Mouse (Mus musculus) heart, embryonic 15.5 days (tissue): ENCODE measurements at regions not wholly inside any gene's neighbourhood (a gene's known extent, or its start where the extent isn't known, plus 50 kb on each side); places are given as distances from the start of the nearest gene placed in this dataset.
A peak's percentile ranks its signal among the peaks of the same experiment; 100 is the strongest.

Experiments
- ATAC-seq: fragments of 200-750 bp; cut with Nextera tagmentation; replicated peaks from 2 replicates; pipeline ENCODE4 v1.8.0; 2017; ENCODE audit warnings: low read depth, moderate TSS enrichment; ENCODE audit not compliant: insufficient number of reproducible peaks, insufficient read depth, low FRiP score
- H3K27ac ChIP-seq: fragments of 300-500 bp; sonication (generic); 2 replicates; pipeline ENCODE4 v1.5.1; 2015; ENCODE audit warnings: mild to moderate bottlenecking, inconsistent platforms
- H3K27me3 ChIP-seq: fragments of 300-500 bp; sonication (generic); 2 replicates; pipeline ENCODE4 v1.6.1; 2015; ENCODE audit warnings: inconsistent platforms
- H3K36me3 ChIP-seq: fragments of 300-500 bp; sonication (generic); 2 replicates; pipeline ENCODE4 v1.6.1; 2015; ENCODE audit warnings: mild to moderate bottlenecking, inconsistent platforms
- H3K4me1 ChIP-seq: fragments of 300-500 bp; sonication (generic); replicated peaks from 2 replicates; pipeline ENCODE4 v1.6.1; 2015; ENCODE audit warnings: inconsistent platforms
- H3K4me2 ChIP-seq: fragments of 300-500 bp; sonication (generic); 2 replicates; pipeline ENCODE4 v1.6.1; 2015; ENCODE audit warnings: inconsistent platforms, mild to moderate bottlenecking, moderate library complexity
- H3K4me3 ChIP-seq: fragments of 300-500 bp; sonication (generic); 2 replicates; pipeline ENCODE4 v1.5.1; 2015; ENCODE audit warnings: mild to moderate bottlenecking, inconsistent platforms
- H3K9ac ChIP-seq: fragments of 300-500 bp; sonication (generic); 2 replicates; pipeline ENCODE4 v1.6.1; 2015; ENCODE audit warnings: mild to moderate bottlenecking, inconsistent platforms
- H3K9me3 ChIP-seq: fragments of 300-500 bp; sonication (generic); replicated peaks from 2 replicates; pipeline ENCODE4 v1.6.1; 2016; ENCODE audit warnings: inconsistent platforms
- WGBS: fragments of 180-500 bp; shearing (Covaris S2); methylation state at CpG from one replicate; pipeline ENCODE4 v1.1.7; 2015; ENCODE audit warnings: mixed read lengths; 5-methylcytosine and 5-hydroxymethylcytosine counted together

DNA sequence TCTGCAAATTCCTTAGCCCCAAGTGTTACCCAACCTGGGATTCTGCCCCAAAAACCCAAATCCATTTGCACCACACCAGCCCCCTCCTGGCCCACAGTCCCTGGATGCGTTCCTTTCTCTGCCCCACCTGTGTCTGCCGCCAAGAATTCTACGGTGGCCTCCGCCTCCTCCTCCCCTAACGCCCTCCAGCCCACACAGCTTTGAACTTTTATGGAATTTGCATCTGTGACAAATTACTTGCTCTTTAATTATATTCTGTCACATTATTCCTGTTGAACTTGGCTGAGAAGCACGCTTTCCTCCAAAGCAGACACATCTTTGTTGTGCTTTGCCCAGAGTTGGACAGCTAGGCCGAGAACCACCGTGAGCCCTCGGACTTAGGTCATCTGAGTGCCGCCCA is 131.8 kb upstream of the Cops8 start:
- no peak overlapping the region for H3K27ac ChIP-seq

DNA sequence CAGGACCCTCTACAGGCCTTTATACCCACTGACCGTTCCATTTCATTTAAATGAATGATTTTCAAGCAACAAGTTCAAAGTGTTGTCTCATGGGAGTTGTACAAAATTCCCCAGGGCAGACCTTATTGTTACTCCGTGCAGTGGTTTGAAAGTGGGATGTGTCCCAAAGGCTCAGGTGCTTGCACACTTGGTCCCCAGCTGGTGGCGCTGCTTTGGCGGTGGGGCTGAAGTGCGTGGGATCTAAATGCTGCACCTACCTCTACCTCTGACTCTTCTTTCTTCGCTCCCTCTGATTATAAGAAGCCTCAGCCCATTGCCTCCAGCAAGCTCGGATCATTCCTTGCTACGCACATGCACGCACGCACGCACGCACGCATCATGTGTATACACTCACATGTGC is 131.0 kb upstream of the Cops8 start:
- no peaks in the 10 kb centered on the region for H3K9me3 ChIP-seq
- H3K27ac ChIP-seq, result no peak overlapping the region
- no peaks in the 10 kb centered on the region for H3K36me3 ChIP-seq
- no peak for ATAC-seq
- no peak overlapping the region for H3K9ac ChIP-seq
- WGBS, result 89% methylated on average over 13 of the region's 13 CpGs
- no peaks in the 10 kb centered on the region for H3K4me1 ChIP-seq
- H3K27me3 ChIP-seq, result no peaks in the 10 kb centered on the region
- no peak overlapping the region for H3K4me2 ChIP-seq
- no peak overlapping the region for H3K4me3 ChIP-seq

More for the DNA sequence above, 131.8 kb upstream of the Cops8 start:
- WGBS, result 63% methylated on average over 10 of the region's 10 CpGs
- H3K4me3 ChIP-seq, result no peak overlapping the region
- H3K9ac ChIP-seq, result no peak overlapping the region
- no peaks in the 10 kb centered on the region for H3K4me1 ChIP-seq
- H3K4me2 ChIP-seq, result no peak overlapping the region
- H3K27me3 ChIP-seq, result no peaks in the 10 kb centered on the region
- H3K36me3 ChIP-seq, result no peaks in the 10 kb centered on the region
- ATAC-seq, result no peak
- no peaks in the 10 kb centered on the region for H3K9me3 ChIP-seq

DNA sequence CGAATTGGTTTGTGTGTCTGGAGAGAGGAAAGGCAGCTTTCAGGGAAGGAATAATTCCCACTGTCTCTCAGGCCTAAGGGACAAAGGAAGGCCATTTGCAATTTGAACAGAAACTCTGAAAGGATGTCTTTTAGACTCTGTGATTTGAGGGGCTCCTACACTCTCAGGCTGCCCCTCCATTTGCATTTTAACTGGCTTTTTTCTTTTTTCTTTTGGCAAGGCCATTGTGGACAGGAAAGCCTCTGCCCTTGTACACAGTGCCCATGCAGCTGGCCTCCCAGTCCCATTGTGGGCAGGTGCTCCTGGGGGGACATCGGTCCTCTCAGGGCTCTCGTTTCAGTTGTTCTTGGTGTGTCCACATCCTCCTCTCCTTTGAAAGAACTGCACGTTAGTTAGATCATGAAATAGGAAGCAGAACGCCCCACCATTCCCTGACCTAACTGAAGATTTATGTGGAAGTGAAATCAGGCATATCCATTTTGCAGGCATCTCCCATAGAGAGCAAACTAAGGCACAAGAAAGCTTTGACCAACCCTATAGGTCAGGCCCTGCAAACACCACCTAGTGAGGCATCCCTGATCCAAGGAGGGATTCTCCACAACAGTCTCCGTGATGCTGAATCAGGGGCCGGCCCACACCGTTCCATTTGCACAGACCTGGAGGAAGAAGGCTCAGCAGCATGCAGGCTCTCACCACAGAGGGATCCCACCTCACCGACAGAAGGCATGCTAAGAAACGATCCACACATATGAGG is 127.5 kb upstream of the Cops8 start:
- no peak overlapping the region for H3K4me2 ChIP-seq
- H3K27me3 ChIP-seq, result no peaks in the 10 kb centered on the region
- H3K4me1 ChIP-seq, result no peaks in the 10 kb centered on the region
- H3K36me3 ChIP-seq, result no peaks in the 10 kb centered on the region
- no peak overlapping the region for H3K4me3 ChIP-seq
- ATAC-seq, result no peak
- H3K9ac ChIP-seq, result no peak overlapping the region
- H3K9me3 ChIP-seq, result no peaks in the 10 kb centered on the region
- WGBS, result 80% methylated on average over 10 of the region's 10 CpGs
- H3K27ac ChIP-seq, result no peak overlapping the region

DNA sequence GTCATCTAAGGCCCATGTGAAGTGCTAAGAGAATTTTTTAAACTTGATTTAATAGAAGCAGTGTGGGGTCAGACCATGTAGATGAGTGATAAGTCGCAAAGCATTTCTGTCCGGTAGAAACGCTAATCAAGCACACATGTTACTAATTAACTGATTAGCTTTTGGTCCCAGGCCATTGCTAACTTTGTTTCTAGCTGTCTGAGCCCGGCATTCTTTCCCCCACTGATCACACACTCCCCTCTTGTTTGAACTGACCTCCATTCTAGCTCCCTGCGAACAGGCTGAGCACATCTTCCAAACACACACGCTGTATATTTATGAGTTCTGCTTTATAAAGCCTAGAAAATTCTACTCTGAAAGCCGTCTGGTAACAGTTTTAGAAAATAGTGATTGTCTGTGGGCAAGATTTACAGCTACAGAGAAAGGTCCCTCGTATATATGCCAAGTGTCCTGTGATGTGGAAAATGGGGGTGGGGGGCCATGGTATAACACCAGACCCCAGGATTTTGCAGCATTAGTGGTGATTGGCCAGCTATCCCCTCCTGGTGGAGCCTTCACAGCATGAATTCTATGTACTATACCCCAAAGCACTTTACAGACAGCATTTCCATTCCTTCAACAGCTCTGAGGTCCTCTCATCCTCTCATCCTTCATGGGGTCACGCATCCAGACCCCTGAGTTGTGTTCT is 126.1 kb upstream of the Cops8 start:
- ATAC-seq, result no peak
- H3K27me3 ChIP-seq, result no peaks in the 10 kb centered on the region
- no peaks in the 10 kb centered on the region for H3K4me1 ChIP-seq
- H3K9me3 ChIP-seq, result no peaks in the 10 kb centered on the region
- H3K9ac ChIP-seq, result no peak overlapping the region
- no peak overlapping the region for H3K27ac ChIP-seq
- 53% methylated on average over 9 of the region's 9 CpGs for WGBS
- no peak overlapping the region for H3K4me3 ChIP-seq
- no peak overlapping the region for H3K4me2 ChIP-seq
- no peaks in the 10 kb centered on the region for H3K36me3 ChIP-seq

DNA sequence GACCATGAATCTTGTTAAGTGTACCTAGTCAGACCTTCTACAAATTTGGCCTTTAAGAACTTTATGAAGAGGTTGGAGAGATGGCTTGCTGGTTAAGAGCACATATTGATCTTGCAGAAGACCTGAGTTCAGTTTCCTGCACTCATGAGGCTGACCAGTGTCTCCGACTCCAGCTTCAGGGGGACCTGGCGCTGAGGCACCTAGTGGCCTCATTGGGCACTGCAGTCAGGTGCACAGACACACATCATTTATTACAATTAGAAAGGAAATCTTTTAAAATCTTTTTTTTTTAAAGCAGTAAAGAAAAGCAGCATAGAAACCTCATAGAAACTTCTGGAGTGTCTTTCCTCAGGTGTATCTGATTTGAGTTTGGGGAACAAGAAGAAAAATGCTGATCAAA is 123.9 kb upstream of the Cops8 start:
- H3K4me1 ChIP-seq, result no peaks in the 10 kb centered on the region
- H3K4me2 ChIP-seq, result no peak overlapping the region
- H3K36me3 ChIP-seq, result no peaks in the 10 kb centered on the region
- no peak for ATAC-seq
- 85% methylated on average over 2 of the region's 2 CpGs for WGBS
- no peak overlapping the region for H3K27ac ChIP-seq
- H3K9ac ChIP-seq, result no peak overlapping the region
- H3K4me3 ChIP-seq, result no peak overlapping the region
- no peaks in the 10 kb centered on the region for H3K9me3 ChIP-seq
- H3K27me3 ChIP-seq, result no peaks in the 10 kb centered on the region

DNA sequence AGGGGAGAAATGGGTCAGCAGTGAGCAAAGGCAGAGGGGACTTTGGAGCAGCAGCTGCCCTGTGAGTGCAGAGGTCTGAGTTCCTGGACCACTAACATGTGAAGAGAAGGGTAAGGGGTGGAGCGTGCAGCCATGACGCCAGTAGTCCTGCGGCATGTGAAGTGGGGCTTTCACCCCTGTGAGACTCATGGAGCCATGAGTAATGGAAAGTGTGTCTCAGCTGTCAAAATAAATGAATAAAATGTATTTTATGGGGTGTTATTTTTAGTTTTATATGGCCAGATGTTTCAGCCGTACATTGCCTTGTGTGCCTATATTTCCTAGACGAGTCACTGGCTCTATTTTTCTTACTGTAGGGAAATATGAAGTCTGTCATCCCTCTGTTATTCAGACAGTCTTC is 121.5 kb upstream of the Cops8 start:
- Histone ChIP-seq H3K9me3 (no peaks in the 10 kb centered on the region), H3K9ac (no peak overlapping the region), H3K27me3 (no peaks in the 10 kb centered on the region), H3K4me1 (no peaks in the 10 kb centered on the region), H3K27ac (no peak overlapping the region), H3K4me2 (no peak overlapping the region), H3K36me3 (no peaks in the 10 kb centered on the region), H3K4me3 (no peak overlapping the region)
- WGBS, result 80% methylated on average over 5 of the region's 5 CpGs
- no peak for ATAC-seq

DNA sequence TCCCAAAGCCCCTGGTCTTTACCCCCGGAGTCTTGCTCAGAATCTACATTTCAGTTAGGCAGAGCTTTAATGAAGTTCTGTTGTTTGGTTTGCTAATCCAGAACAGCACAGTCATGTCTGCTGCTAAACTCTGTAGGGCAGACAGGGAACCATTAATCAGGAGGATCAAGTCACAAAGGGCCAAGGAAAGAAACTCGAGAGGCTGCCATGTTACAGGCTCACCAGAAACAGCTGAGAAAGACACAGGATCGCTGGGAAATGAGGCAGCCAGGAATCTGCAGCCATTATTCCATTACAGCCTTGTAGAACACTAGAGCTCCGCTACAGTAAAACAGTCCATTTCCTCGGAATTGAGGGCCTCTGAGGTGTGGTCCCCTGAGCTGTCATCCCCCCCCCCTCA is 121.1 kb upstream of the Cops8 start:
- ATAC-seq, result no peak
- WGBS, result 67% methylated on average over 5 of the region's 5 CpGs
- no peak overlapping the region for H3K9ac ChIP-seq

DNA sequence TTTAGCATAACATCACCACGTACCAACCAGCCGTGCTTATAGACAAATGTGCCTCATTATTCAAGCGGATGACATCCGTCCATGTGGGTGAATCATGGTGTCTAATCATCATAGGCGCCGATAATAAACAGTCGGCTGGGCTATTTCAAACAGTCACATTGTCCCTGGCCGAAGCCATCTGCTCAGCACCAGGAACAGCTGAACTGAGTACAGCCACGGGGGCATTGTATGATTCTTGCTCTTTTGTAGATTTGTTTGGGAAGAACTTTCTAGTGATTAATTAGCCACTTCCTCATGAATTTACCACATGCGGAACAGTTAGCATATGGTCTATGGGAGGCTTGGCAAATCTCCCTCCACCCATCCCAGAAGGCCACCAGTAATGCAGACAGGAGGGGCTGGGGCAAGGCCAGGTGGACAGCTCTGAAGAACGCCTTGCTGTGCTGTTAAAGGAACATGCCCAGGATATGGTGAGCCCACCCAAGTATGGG is 116.4 kb upstream of the Cops8 start:
- Histone ChIP-seq H3K4me2 (no peak overlapping the region), H3K4me3 (no peak overlapping the region), H3K27ac (no peak overlapping the region), H3K4me1 (no peaks in the 10 kb centered on the region), H3K9ac (no peak overlapping the region), H3K9me3 (no peaks in the 10 kb centered on the region), H3K36me3 (no peaks in the 10 kb centered on the region), H3K27me3 (no peaks in the 10 kb centered on the region)
- 61% methylated on average over 11 of the region's 11 CpGs for WGBS
- ATAC-seq, result no peak

More for the DNA sequence above, 121.1 kb upstream of the Cops8 start:
- Histone ChIP-seq H3K27me3 (no peaks in the 10 kb centered on the region), H3K27ac (no peak overlapping the region), H3K9me3 (no peaks in the 10 kb centered on the region), H3K36me3 (no peaks in the 10 kb centered on the region), H3K4me3 (no peak overlapping the region), H3K4me2 (no peak overlapping the region), H3K4me1 (no peaks in the 10 kb centered on the region)

DNA sequence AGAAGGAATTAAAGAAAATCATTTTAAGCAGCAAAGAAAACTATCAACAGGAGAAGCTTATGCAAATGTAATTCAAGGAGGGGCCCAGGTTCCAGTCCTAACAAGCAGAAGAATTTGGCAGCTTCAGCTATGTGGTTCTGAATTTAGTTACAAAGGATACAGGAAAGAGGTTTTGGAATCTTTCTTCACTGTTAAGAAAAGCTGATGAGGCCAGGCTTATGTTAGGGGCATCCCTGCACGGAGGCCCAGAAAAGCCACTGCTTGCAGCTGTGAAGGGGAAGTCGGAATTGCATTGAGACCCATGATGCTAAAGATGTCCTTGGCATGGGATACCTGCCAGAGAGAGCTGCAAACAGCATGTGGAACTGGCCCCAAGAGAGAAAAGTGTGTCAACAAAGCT is 114.9 kb upstream of the Cops8 start:
- no peak overlapping the region for H3K9ac ChIP-seq
- H3K27me3 ChIP-seq, result no peaks in the 10 kb centered on the region
- no peak for ATAC-seq
- no peaks in the 10 kb centered on the region for H3K9me3 ChIP-seq
- H3K4me3 ChIP-seq, result no peak overlapping the region
- H3K4me2 ChIP-seq, result no peak overlapping the region
- H3K36me3 ChIP-seq, result no peaks in the 10 kb centered on the region
- no peak overlapping the region for H3K27ac ChIP-seq
- no peaks in the 10 kb centered on the region for H3K4me1 ChIP-seq
- 78% methylated on average over 2 of the region's 2 CpGs for WGBS

DNA sequence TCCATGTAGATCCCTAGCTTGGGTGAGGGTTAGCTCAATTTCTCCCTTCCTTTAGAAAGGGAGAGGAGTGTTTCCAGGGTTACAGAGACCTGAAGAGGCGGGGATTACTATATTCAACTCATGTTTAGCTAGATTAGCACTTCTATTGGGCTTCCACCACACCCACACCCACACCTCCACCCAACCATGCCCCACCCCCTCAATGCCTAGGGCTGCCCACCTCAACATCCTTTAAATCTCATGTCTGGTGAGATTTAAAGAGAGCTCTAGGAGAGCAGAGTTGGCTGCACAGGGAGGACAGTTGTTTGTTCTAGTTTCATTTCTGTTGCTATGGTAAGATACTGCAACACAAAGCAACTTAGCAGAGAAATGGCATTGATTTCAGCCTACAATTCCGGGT is 113.8 kb upstream of the Cops8 start:
- H3K27me3 ChIP-seq, result no peaks in the 10 kb centered on the region
- H3K9ac ChIP-seq, result no peak overlapping the region
- no peak overlapping the region for H3K27ac ChIP-seq
- ATAC-seq, result no peak
- no peaks in the 10 kb centered on the region for H3K4me1 ChIP-seq
- H3K9me3 ChIP-seq, result no peaks in the 10 kb centered on the region
- no peak overlapping the region for H3K4me3 ChIP-seq
- H3K36me3 ChIP-seq, result no peaks in the 10 kb centered on the region
- no peak overlapping the region for H3K4me2 ChIP-seq
- WGBS, result 84% methylated on average over 2 of the region's 2 CpGs

DNA sequence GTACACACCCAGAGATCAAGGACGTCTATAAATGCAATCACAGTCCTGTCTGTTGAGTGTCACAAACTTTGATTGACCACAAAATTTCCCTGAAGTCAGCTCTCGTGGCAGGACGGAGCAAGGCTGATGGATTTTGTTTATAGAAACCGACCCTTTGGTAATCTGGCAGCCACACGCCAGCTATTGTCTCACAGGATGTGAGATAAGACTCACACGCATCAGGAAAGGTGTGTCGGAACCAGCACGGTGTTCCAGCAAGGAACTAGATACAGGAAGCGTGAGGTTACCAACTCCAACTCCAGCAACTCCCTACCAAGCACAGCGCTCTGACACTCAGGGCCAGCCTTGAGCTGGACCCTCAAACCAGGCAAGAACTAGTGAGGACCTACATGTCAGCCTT is 112.4 kb upstream of the Cops8 start:
- no peak overlapping the region for H3K4me3 ChIP-seq
- no peak overlapping the region for H3K27ac ChIP-seq
- no peak overlapping the region for H3K9ac ChIP-seq
- no peaks in the 10 kb centered on the region for H3K9me3 ChIP-seq
- H3K4me1 ChIP-seq, result no peaks in the 10 kb centered on the region
- ATAC-seq, result 0 out of 2 replicates have a peak, but pooled peaks have one; percentile 35
- H3K4me2 ChIP-seq, result no peak overlapping the region
- H3K36me3 ChIP-seq, result no peaks in the 10 kb centered on the region
- no peaks in the 10 kb centered on the region for H3K27me3 ChIP-seq
- 55% methylated on average over 10 of the region's 10 CpGs for WGBS

DNA sequence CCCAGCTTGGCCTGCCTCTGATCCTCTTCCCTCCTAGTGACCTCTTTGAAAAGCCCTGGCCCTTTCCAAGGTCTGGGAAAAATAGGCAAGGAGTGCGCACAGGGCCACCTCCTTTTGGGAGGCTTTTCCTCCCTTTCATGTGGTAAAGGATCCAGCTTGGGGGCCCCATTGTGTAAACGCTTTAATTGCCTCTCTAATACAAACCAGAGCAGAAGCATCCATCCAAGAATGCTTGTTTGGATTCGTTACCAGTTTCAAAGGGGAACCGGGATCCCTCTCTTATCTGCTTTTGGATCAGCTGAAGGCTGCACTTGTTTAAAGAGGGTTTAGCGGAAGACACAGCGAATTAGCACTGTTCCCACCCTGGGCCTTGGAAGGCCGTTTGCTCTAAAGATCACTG is 109.3 kb upstream of the Cops8 start:
- Histone ChIP-seq H3K4me3 (no peak overlapping the region), H3K27me3 (no peaks in the 10 kb centered on the region), H3K4me2 (no peak overlapping the region), H3K4me1 (no peaks in the 10 kb centered on the region), H3K36me3 (no peaks in the 10 kb centered on the region), H3K9ac (no peak overlapping the region), H3K9me3 (no peaks in the 10 kb centered on the region), H3K27ac (no peak overlapping the region)
- ATAC-seq, result no peak
- 44% methylated on average over 7 of the region's 7 CpGs for WGBS
